Mouse (Mus musculus) kidney, embryonic 16.5 days (tissue): Measurements from ENCODE around the gene S100a4. TPM values are rescaled to one million over a fixed set of nuclear protein-coding genes. Genes with fewer than 3 reads are reported as not detected.

Experiments used
- ATAC-seq: fragments of 200-750 bp; cut with Nextera tagmentation; 2 replicates; pipeline ENCODE4 v1.8.0; 2017; ENCODE audit warnings: moderate TSS enrichment; ENCODE audit not compliant: low FRiP score, low TSS enrichment
- H3K27ac ChIP-seq: fragments of 300-500 bp; sonication (generic); 2 replicates; pipeline ENCODE4 v1.5.1; 2014; ENCODE audit warnings: low read length
- H3K27me3 ChIP-seq: fragments of 300-500 bp; sonication (generic); 2 replicates; pipeline ENCODE4 v1.6.1; 2014; ENCODE audit warnings: low read length, control low read depth, mixed read lengths; ENCODE audit not compliant: insufficient read depth
- H3K36me3 ChIP-seq: fragments of 300-500 bp; sonication (generic); 2 replicates; pipeline ENCODE4 v1.6.1; 2014; ENCODE audit warnings: low read length, control low read depth, mixed read lengths; ENCODE audit not compliant: insufficient read depth
- H3K4me1 ChIP-seq: fragments of 300-500 bp; sonication (generic); 2 replicates; pipeline ENCODE4 v1.6.1; 2014; ENCODE audit warnings: low read length, control low read depth, mixed read lengths; ENCODE audit not compliant: insufficient read depth
- H3K4me2 ChIP-seq: fragments of 300-500 bp; sonication (generic); replicated peaks from 2 replicates; pipeline ENCODE4 v1.6.1; 2014; ENCODE audit warnings: low read depth, low read length
- H3K4me3 ChIP-seq: fragments of 300-500 bp; sonication (generic); 2 replicates; pipeline ENCODE4 v1.5.1; 2014; ENCODE audit warnings: mild to moderate bottlenecking, low read length
- H3K9ac ChIP-seq: fragments of 300-500 bp; sonication (generic); replicated peaks from 2 replicates; pipeline ENCODE4 v1.6.1; 2014; ENCODE audit warnings: low read length
- H3K9me3 ChIP-seq: fragments of 300-500 bp; sonication (generic); 2 replicates; pipeline ENCODE4 v1.6.1; 2016; ENCODE audit warnings: low read length, control low read depth
- WGBS: fragments of 180-500 bp; shearing (Covaris S2); extraction: QIAGEN DNeasy Blood & Tissue Kit; methylation state at CpG from one replicate; pipeline ENCODE4 v1.1.7; 2014; 5-methylcytosine and 5-hydroxymethylcytosine counted together
- polyA plus RNA-seq: library from polyadenylated mRNA; unstranded; fragments of >200 nt; fragmentation: Nextera tagmentation; extraction: Ambion mirVana; gene quantifications from 2 replicates; pipeline ENCODE4 v1.2.1, GENCODE M21; 2015

S100a4 gene
- polyA plus RNA-seq, 1 experiment from 2014 or later, result 5.5 TPM

DNA sequence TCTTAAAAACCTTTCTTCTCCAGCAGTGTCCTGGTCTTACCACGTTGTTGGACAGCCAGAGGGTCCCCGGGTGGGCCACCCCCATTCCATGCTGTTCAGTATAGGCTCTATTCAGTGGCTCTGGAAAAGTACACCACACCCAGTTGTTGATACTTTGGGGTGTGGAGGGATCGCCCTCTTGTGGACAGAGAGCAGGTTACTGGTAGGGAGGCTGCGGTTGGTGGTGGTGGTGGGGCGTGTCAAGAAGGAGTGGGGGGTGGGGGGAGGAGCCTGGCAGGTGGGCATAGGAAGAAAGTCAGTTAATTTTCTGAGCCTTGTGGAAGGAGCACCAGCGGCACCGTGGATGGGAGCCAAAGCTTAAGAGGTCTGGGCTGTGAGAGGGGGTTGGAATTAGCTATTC lies 11.8 kb downstream of the S100a4 start:
- 5% methylated on average over 7 of the region's 7 CpGs for WGBS
- Histone ChIP-seq H3K9me3 (peaks cover 6% of the 10 kb centered on the region; the same call in 1 of the 2 replicates), H3K9ac (no peak overlapping the region), H3K27ac (no peak overlapping the region), H3K36me3 (no peaks in the 10 kb centered on the region), H3K4me2 (peak overlapping the region; percentile 28; the same call in 1 of the 2 replicates), H3K4me3 (no peak overlapping the region), H3K4me1 (peaks cover 13% of the 10 kb centered on the region), H3K27me3 (no peaks in the 10 kb centered on the region)
- ATAC-seq, result peak; percentile 73

DNA sequence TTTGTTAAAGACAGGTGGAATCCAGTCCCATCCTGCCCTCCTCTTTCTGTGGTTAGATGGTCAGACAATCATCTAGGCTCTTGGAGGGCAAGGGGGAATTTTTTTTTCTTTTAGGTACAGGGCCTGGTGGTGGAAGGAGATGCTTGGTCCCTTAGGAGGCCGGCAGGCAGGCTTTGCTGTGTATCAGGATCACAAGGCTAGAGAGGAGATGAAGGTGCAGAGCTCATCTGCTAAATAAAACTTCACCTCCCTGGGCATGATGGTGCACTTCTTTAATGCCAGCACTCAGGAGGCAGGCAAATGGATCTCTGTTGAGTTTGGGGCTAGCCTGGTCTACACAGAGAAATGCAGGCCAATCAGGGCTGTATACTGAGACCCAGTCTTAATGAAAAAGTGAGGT lies 12.3 kb downstream of the S100a4 start:
- H3K36me3 ChIP-seq, result no peaks in the 10 kb centered on the region
- 82% methylated on average over 1 of the region's 1 CpGs for WGBS
- H3K27me3 ChIP-seq, result no peaks in the 10 kb centered on the region
- peaks cover 13% of the 10 kb centered on the region for H3K4me1 ChIP-seq
- ATAC-seq, result no peak
- H3K4me2 ChIP-seq, result 0 out of 2 replicates have a peak overlapping the region, but pooled peaks have one; percentile 28
- H3K9ac ChIP-seq, result no peak overlapping the region
- H3K9me3 ChIP-seq, result peaks cover 6% of the 10 kb centered on the region; the same call in 1 of the 2 replicates
- H3K27ac ChIP-seq, result no peak overlapping the region
- no peak overlapping the region for H3K4me3 ChIP-seq

DNA sequence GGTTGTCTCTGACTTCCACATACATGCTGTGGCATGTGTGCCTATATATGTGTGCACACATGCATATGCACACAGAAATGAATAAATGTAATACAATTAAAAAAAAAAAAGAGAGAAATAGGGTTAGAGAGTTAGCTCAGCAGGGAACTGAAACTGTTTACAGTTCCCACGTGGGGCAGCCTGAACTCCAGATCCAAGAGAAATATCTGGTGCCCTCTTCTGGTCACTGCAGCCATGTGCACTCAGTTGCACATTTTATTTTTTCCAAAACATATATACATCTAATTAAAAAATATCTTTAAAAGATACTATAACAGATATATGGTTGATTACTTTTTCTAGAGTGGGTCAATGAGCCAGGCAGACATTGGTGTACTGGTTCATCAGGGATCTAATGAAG lies 14.0 kb downstream of the S100a4 start:
- Histone ChIP-seq H3K9ac (no peak overlapping the region), H3K36me3 (no peaks in the 10 kb centered on the region), H3K27ac (no peak overlapping the region), H3K27me3 (no peaks in the 10 kb centered on the region), H3K9me3 (peaks cover 6% of the 10 kb centered on the region; the same call in 1 of the 2 replicates), H3K4me2 (no peak overlapping the region), H3K4me1 (peaks cover 10% of the 10 kb centered on the region), H3K4me3 (no peak overlapping the region)
- ATAC-seq, result no peak
- WGBS, result 6% methylated on average over 1 of the region's 1 CpGs

DNA sequence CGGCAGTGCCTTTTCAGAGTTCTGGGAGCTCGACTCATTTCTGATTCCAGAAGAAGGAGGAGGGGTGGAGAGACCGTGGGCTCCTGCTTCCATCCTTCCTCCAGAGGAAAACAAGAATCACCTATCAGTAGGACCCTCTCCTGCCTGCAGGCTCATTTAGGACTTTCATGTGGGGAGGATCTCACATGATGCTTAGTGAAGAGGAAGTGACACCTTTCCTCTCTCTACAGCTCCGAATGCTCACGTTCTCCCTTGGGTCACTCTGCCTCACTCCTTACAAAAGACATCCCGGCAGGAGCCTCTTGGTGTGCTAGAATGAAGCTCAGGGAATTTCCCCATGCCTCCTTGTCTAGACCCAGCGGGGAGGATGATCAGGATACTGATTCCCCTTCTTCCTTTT lies 18.0 kb downstream of the S100a4 start:
- WGBS, result 46% methylated on average over 7 of the region's 7 CpGs
- H3K36me3 ChIP-seq, result no peaks in the 10 kb centered on the region

DNA sequence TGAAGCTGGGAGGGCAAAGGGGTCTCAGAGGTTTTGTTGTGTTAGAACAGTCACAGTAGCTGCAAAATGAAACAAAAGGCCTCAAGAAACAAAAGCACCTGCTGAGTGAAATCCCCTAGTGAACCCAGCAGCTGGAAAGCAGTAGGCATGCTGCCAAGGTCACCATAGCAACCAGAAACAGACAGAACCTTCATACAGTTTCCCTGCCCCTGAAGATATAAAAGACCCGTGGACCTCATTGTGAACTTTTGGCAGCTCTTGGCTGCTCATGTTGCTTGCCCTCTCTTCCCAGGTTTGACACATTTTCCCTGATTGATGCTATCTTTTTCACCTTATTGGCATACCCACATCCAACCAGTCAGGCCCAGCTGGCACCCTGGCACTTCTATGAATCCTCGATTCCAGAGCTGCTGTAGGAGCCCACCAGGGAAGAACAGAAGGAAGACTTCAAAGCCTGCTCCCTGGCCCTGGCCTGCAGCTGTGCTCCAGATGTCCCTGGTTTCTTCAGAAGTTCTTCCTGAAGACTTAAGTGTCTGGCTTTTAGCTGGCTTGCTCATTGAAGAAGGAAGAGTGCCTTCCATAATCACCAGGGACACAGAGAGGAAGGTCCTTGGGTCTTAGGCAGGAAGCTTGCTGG lies 20.0 kb downstream of the S100a4 start:
- Histone ChIP-seq H3K4me1 (peaks cover 3% of the 10 kb centered on the region), H3K27ac (no peak overlapping the region), H3K36me3 (no peaks in the 10 kb centered on the region), H3K9me3 (no peaks in the 10 kb centered on the region), H3K4me2 (no peak overlapping the region), H3K4me3 (no peak overlapping the region), H3K27me3 (no peaks in the 10 kb centered on the region), H3K9ac (no peak overlapping the region)
- ATAC-seq, result peak; percentile 33; the same call in 1 of the 2 replicates
- WGBS, result 23% methylated on average over 2 of the region's 2 CpGs

More for the DNA sequence above, 18.0 kb downstream of the S100a4 start:
- H3K27me3 ChIP-seq, result no peaks in the 10 kb centered on the region
- H3K9ac ChIP-seq, result no peak overlapping the region
- H3K27ac ChIP-seq, result no peak overlapping the region
- H3K4me2 ChIP-seq, result no peak overlapping the region
- H3K4me3 ChIP-seq, result no peak overlapping the region
- H3K4me1 ChIP-seq, result peaks cover 3% of the 10 kb centered on the region
- no peak for ATAC-seq
- H3K9me3 ChIP-seq, result peaks cover 6% of the 10 kb centered on the region; the same call in 1 of the 2 replicates

DNA sequence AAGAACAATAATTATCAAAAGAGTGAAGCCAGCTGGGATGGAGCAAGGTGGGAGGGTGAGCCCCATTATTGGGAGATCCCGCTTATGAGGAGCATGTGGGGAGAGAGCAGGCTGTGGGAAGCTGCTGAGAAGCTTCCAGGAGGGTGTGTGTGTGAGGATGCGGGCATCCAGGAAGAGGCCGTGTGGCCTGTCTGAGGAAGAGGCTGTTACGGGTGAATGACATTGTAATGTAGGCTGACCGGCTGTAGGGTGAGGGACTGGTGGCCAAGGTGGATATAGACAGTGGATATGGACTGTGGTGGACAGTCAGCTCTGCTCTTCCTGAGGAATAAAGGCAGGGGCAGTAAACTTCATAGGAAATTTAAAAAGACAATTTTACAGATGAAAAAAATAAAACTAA lies 21.9 kb downstream of the S100a4 start:
- no peaks in the 10 kb centered on the region for H3K9me3 ChIP-seq
- H3K4me1 ChIP-seq, result peaks cover 3% of the 10 kb centered on the region
- ATAC-seq, result no peak
- no peaks in the 10 kb centered on the region for H3K27me3 ChIP-seq
- H3K36me3 ChIP-seq, result no peaks in the 10 kb centered on the region
- WGBS, result 55% methylated on average over 5 of the region's 5 CpGs
- H3K4me2 ChIP-seq, result no peak overlapping the region
- H3K4me3 ChIP-seq, result no peak overlapping the region
- H3K9ac ChIP-seq, result no peak overlapping the region
- no peak overlapping the region for H3K27ac ChIP-seq

DNA sequence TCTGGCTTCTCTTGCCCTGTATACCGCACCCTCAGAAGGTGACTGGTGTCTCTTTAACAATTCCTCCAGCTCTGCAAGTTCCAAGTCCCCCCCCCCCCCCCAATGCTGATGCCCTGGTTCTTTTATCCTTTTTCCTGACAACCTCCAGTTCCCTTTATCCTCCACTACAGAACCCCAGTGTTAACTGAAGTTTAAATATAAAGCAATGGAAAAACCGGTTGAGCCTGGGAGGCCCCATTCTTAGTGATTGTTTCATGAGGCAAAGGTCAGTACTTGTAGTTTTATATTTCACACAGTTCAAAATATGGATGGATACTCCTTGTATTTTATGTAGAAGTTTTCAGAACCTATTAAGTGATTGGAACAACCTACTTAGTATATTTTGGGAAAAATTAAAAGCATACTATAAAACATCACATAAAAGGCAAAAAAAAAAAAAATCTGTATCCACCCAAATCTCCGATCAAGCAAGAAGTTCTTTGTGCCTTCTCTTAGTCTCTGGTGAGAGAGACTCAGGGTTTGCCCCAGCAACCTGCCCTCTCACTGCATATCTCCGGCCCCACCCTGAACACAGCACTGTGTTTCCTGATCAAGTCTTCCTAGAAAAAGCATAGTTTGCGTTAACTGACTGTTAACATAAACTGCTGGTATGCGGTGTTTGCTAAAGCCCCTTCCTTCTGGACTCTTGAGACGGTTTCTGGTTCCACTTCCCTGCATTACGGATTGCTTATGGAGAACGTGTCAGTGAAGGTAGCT lies 22.9 kb downstream of the S100a4 start:
- no peak for ATAC-seq
- Histone ChIP-seq H3K9ac (no peak overlapping the region), H3K9me3 (no peaks in the 10 kb centered on the region), H3K36me3 (no peaks in the 10 kb centered on the region), H3K4me1 (peaks cover 3% of the 10 kb centered on the region), H3K4me2 (no peak overlapping the region), H3K4me3 (no peak overlapping the region), H3K27ac (peak overlapping the region; percentile 25; the same call in 1 of the 2 replicates), H3K27me3 (no peaks in the 10 kb centered on the region)
- 69% methylated on average over 9 of the region's 9 CpGs for WGBS

DNA sequence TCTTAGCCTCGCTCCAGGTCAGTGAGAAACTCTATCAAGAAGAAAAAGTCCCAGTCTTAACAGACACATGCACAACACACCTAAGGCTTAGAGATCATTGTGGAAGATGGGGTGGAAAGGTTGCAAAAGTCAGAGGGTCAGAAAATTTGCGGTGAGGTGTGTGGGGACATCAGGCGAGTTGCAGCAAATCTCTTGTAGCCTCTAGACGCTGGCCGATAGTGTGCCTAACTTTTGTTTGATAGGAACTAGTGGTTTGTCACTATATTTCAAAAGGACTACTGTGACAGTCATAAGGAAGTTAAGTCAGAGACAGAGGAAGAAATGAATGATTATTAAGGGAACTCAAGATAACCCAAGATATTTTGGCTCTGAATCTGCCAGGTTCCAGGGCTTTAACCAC lies 23.8 kb downstream of the S100a4 start:
- ATAC-seq, result no peak
- H3K9ac ChIP-seq, result no peak overlapping the region
- H3K9me3 ChIP-seq, result no peaks in the 10 kb centered on the region
- no peaks in the 10 kb centered on the region for H3K36me3 ChIP-seq
- H3K4me2 ChIP-seq, result no peak overlapping the region
- H3K27me3 ChIP-seq, result no peaks in the 10 kb centered on the region
- no peak overlapping the region for H3K4me3 ChIP-seq
- peaks cover 3% of the 10 kb centered on the region for H3K4me1 ChIP-seq
- 92% methylated on average over 5 of the region's 5 CpGs for WGBS
- H3K27ac ChIP-seq, result no peak overlapping the region

DNA sequence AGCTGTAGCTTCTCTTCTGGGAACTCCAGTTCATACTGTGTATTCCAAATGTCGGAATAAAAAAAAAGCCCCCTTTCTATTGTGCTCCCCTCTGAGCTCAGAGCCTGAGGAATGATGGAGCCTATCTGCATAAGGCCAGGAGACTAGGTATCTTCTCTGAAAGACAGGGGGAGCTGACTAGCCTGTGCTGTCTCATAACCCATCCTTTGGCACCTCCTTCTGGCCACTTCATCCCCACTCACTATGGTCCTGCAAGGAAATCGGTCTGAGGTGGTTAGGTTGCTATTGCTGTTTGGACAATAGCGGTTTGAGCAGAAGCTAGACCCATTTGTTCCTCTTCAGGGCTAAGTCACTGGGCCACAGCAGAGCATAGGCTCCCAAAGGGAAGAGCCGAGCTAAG lies 24.2 kb downstream of the S100a4 start:
- WGBS, result 60% methylated on average over 4 of the region's 4 CpGs
- peaks cover 3% of the 10 kb centered on the region for H3K4me1 ChIP-seq
- H3K27me3 ChIP-seq, result no peaks in the 10 kb centered on the region
- no peaks in the 10 kb centered on the region for H3K9me3 ChIP-seq
- no peak overlapping the region for H3K4me2 ChIP-seq
- no peaks in the 10 kb centered on the region for H3K36me3 ChIP-seq
- H3K9ac ChIP-seq, result no peak overlapping the region
- peak; percentile 72; the same call in 1 of the 2 replicates for ATAC-seq
- H3K4me3 ChIP-seq, result no peak overlapping the region
- no peak overlapping the region for H3K27ac ChIP-seq

DNA sequence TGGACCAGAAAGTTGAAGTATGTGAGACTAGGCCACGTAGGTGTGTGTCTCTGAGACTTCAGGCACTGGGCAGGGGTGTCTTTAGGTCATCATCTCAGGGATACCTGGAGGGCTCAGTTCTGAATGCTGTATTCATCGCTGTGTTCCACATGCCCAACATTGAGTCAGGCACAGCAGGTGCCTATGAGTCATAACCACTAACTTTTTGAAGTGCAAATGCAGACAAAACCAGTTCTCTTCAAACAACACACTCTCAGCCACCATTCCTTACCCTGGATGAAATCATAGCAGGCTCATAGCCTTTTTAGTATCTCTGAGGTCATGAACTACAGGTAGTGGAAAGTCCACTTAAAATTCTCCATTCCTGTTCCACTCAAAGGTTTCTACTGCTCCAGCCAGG lies 25.7 kb downstream of the S100a4 start:
- Histone ChIP-seq H3K4me2 (no peak overlapping the region), H3K27me3 (no peaks in the 10 kb centered on the region), H3K27ac (no peak overlapping the region), H3K4me1 (no peaks in the 10 kb centered on the region), H3K36me3 (no peaks in the 10 kb centered on the region), H3K9me3 (no peaks in the 10 kb centered on the region), H3K4me3 (no peak overlapping the region), H3K9ac (no peak overlapping the region)
- ATAC-seq, result no peak
- WGBS, result 64% methylated on average over 2 of the region's 2 CpGs
